Mouse (Mus musculus) liver, embryonic 14.5 days (tissue): Measurements from ENCODE around the gene Tmsb15b2.

Experiments used
- CTCF ChIP-seq: IDR thresholded peaks from 2 replicates; pipeline ENCODE4 v1.5.1; 2016; ENCODE audit warnings: antibody characterized with exemption, low read depth, control low read depth
- EP300 ChIP-seq: IDR thresholded peaks from 2 replicates; pipeline ENCODE4 v1.6.1; 2016; ENCODE audit warnings: antibody characterized with exemption, low read depth

GRCm38 (mm10) chrX:136992191-136992965, 17.1 kb upstream of the Tmsb15b2 start:
- TF ChIP-seq CTCF (no peak), EP300 (no peak)
